In genomic region chr6:21987554-21987953, GRCm38 (mm10) we compare ENCODE assay signal across 11 mouse cellular contexts. TPM values are rescaled to one million over a fixed set of nuclear protein-coding genes. Genes with fewer than 3 reads are reported as not detected.
DNase-seq lines count a peak whose midpoint lies in the region; ATAC-seq and TF ChIP-seq lines count a peak whose summit lies in the region.
"Had no signal": no experiment of that assay in that cellular context is flagged by ENCODE, and none has a peak within 500 bp of the region (broad histone marks: within the 10 kb centered on the region; RNA-seq: fewer than 3 reads in every experiment).

No protein-coding gene starts in this region.

- H3K4me1 ChIP-seq in heart, embryonic 10.5 days: peaks cover 5% of the 10 kb centered on the region; the same call in 1 of the 2 replicates
- H3K4me1 ChIP-seq in lung, postnatal 0 days (ENCODE audit: insufficient read depth, low read depth, low read length): no peaks in the 10 kb centered on the region
- no peaks in the 10 kb centered on the region for H3K4me1 ChIP-seq in intestine, embryonic 16.5 days (ENCODE audit: control insufficient read depth, insufficient read depth, low read length)
- H3K4me1 ChIP-seq in stomach, embryonic 14.5 days (ENCODE audit: control insufficient read depth, insufficient read depth, low read length): no peaks in the 10 kb centered on the region; the same call in 1 of the 2 replicates

- H3K27me3 ChIP-seq in heart, embryonic 10.5 days (ENCODE audit: insufficient read depth, poor library complexity, severe bottlenecking): peaks cover 3% of the 10 kb centered on the region; the same call in 1 of the 2 replicates
- H3K27me3 ChIP-seq in lung, postnatal 0 days (replicated peaks; ENCODE audit: insufficient read depth, low read length): no peaks in the 10 kb centered on the region
- no peaks in the 10 kb centered on the region for H3K27me3 ChIP-seq in intestine, embryonic 16.5 days (replicated peaks; ENCODE audit: control insufficient read depth, insufficient read depth, low read length)
- no peaks in the 10 kb centered on the region for H3K27me3 ChIP-seq in stomach, embryonic 14.5 days (ENCODE audit: control insufficient read depth, insufficient read depth, low read length)

- H3K9ac ChIP-seq in lung, postnatal 0 days (replicated peaks; ENCODE audit: low read depth): no peak overlapping the region
- H3K9ac ChIP-seq in intestine, embryonic 16.5 days (ENCODE audit: low read depth, low read length): peak overlapping the region; percentile 48; the same call in 1 of the 2 replicates
- H3K9ac ChIP-seq in stomach, embryonic 14.5 days (replicated peaks; ENCODE audit: low read depth, low read length): peak overlapping the region; percentile 14; the same call in 1 of the 2 replicates
- H3K9ac ChIP-seq: hindbrain, embryonic 15.5 days had no signal

- no peak for DNase-seq in heart, embryonic 10.5 days (ENCODE audit: low spot score)
- no peak for DNase-seq in heart, postnatal 14 days
- DNase-seq in lung, postnatal 0 days (ENCODE audit: low spot score): no peak
- no peak for DNase-seq in lung, adult 18-20 months
- DNase-seq in cerebellum, adult 18-20 months: no peak
- no peak for DNase-seq in right cerebral cortex, adult 2 months (ENCODE audit: low spot score in 2 of 2)
- DNase-seq: cerebellum, adult 11-12 months; right cerebral cortex, postnatal 14 days had no signal

- intact Hi-C loops in heart, postnatal 14 days (cut with DNase I): loop anchor here (5.0 kb wide), 1 partner anchor 190 kb away; no protein-coding TSS in a partner anchor

- peak overlapping the region; percentile 75 for H3K4me2 ChIP-seq in lung, postnatal 0 days (replicated peaks; ENCODE audit: low read depth, low read length)
- H3K4me2 ChIP-seq in intestine, embryonic 16.5 days (ENCODE audit: low read depth, low read length): peak overlapping the region; percentile 30; the same call in 1 of the 2 replicates
- peak overlapping the region; percentile 75 for H3K4me2 ChIP-seq in stomach, embryonic 14.5 days (replicated peaks; ENCODE audit: low read depth, low read length)

- H3K36me3 ChIP-seq in heart, embryonic 10.5 days: no peaks in the 10 kb centered on the region
- H3K36me3 ChIP-seq in lung, postnatal 0 days (ENCODE audit: insufficient read depth, low read length): no peaks in the 10 kb centered on the region
- no peaks in the 10 kb centered on the region for H3K36me3 ChIP-seq in intestine, embryonic 16.5 days (ENCODE audit: control insufficient read depth, insufficient read depth, low read length)
- H3K36me3 ChIP-seq in stomach, embryonic 14.5 days (ENCODE audit: control insufficient read depth, insufficient read depth, low read length): no peaks in the 10 kb centered on the region
- H3K36me3 ChIP-seq: hindbrain, embryonic 15.5 days had no signal

- no peak for ATAC-seq in lung, postnatal 0 days
- no peak for ATAC-seq in intestine, embryonic 16.5 days
- no peak for ATAC-seq in stomach, embryonic 14.5 days (ENCODE audit: insufficient number of reproducible peaks, insufficient read depth, low FRiP score, low read depth)

- no peaks in the 10 kb centered on the region for H3K9me3 ChIP-seq in heart, embryonic 10.5 days
- H3K9me3 ChIP-seq in lung, postnatal 0 days (ENCODE audit: low read length): no peaks in the 10 kb centered on the region
- no peaks in the 10 kb centered on the region for H3K9me3 ChIP-seq in intestine, embryonic 16.5 days (ENCODE audit: control insufficient read depth, low read length)
- no peaks in the 10 kb centered on the region for H3K9me3 ChIP-seq in stomach, embryonic 14.5 days (ENCODE audit: control insufficient read depth, low read depth, low read length)
- H3K9me3 ChIP-seq: hindbrain, embryonic 15.5 days had no signal

- H3K27ac ChIP-seq in heart, embryonic 10.5 days: no peak overlapping the region
- no peak overlapping the region for H3K27ac ChIP-seq in lung, postnatal 0 days (ENCODE audit: low read length)
- no peak overlapping the region for H3K27ac ChIP-seq in intestine, embryonic 16.5 days (ENCODE audit: low read length)
- H3K27ac ChIP-seq in stomach, embryonic 14.5 days (ENCODE audit: low read length): no peak overlapping the region
- H3K27ac ChIP-seq: hindbrain, embryonic 15.5 days had no signal

- no peak for TF ChIP-seq EP300 in lung, postnatal 0 days (IDR thresholded peaks at IDR 0.05)

- peak overlapping the region; percentile 66 for H3K4me3 ChIP-seq in heart, embryonic 10.5 days
- H3K4me3 ChIP-seq in lung, postnatal 0 days (ENCODE audit: low read depth, low read length): peak overlapping the region; percentile 51; the same call in 1 of the 2 replicates
- H3K4me3 ChIP-seq in intestine, embryonic 16.5 days (ENCODE audit: low read length): peak overlapping the region; percentile 30
- H3K4me3 ChIP-seq in stomach, embryonic 14.5 days (ENCODE audit: low read depth, low read length): peak overlapping the region; percentile 44

- TF ChIP-seq CTCF in lung, postnatal 0 days (IDR thresholded peaks at IDR 0.05): no peak

- WGBS in heart, embryonic 10.5 days: 87% methylated on average over 2 of the region's 2 CpGs
- 62% methylated on average over 2 of the region's 2 CpGs for WGBS in lung, postnatal 0 days
- 70% methylated on average over 2 of the region's 2 CpGs for WGBS in intestine, embryonic 16.5 days
- 73% methylated on average over 2 of the region's 2 CpGs for WGBS in stomach, embryonic 14.5 days

RNA-seq across cellular contexts. Expression of gene Cped1, which starts 1.8 kb away (rescaled TPM):
- 5.4 and 8.4 TPM in 2 replicates for polyA plus RNA-seq in heart, embryonic 10.5 days (2016; fragmentation: Nextera tagmentation; extraction: Ambion mirVana)
- 10 to 100 TPM; 15.9 to 20.2 TPM for total RNA-seq in heart, postnatal 14 days (2021)
- polyA plus RNA-seq in lung, postnatal 0 days (2015; fragmentation: Nextera tagmentation; extraction: Ambion mirVana): 25.0 and 29.4 TPM in 2 replicates
- polyA plus RNA-seq in intestine, embryonic 16.5 days (2015; fragmentation: Nextera tagmentation; extraction: Ambion mirVana): 16.8 and 17.6 TPM in 2 replicates
- 43.6 and 47.2 TPM in 2 replicates for polyA plus RNA-seq in stomach, embryonic 14.5 days (2014; fragmentation: Nextera tagmentation; extraction: Ambion mirVana)

RNA-seq across cellular contexts. Expression of gene Ing3, which starts 38.2 kb away (rescaled TPM):
- 30.1 and 38.7 TPM in 2 replicates for polyA plus RNA-seq in heart, embryonic 10.5 days (2016; fragmentation: Nextera tagmentation; extraction: Ambion mirVana)
- total RNA-seq in heart, postnatal 14 days (2021): 10 to 100 TPM; 15.5 to 17.4 TPM
- polyA plus RNA-seq in lung, postnatal 0 days (2015; fragmentation: Nextera tagmentation; extraction: Ambion mirVana): 43.7 and 46.7 TPM in 2 replicates
- polyA plus RNA-seq in intestine, embryonic 16.5 days (2015; fragmentation: Nextera tagmentation; extraction: Ambion mirVana): 40.6 and 41.4 TPM in 2 replicates
- polyA plus RNA-seq in stomach, embryonic 14.5 days (2014; fragmentation: Nextera tagmentation; extraction: Ambion mirVana): 49.8 and 56.9 TPM in 2 replicates
